Mouse (Mus musculus) midbrain, embryonic 16.5 days (tissue): ENCODE data around the gene Slc29a3. TPM values are rescaled to one million over a fixed set of nuclear protein-coding genes. Genes with fewer than 3 reads are reported as not detected.

ENCODE experiments used
- ATAC-seq: fragments of 200-750 bp; cut with Nextera tagmentation; 2 replicates; pipeline ENCODE4 v1.8.0; 2017; ENCODE audit warnings: moderate TSS enrichment
- H3K27ac ChIP-seq: fragments of 300-500 bp; sonication (generic); 2 replicates; pipeline ENCODE4 v1.5.1; 2014; ENCODE audit warnings: mild to moderate bottlenecking, low read length, mixed read lengths
- H3K27me3 ChIP-seq: fragments of 300-500 bp; sonication (generic); 2 replicates; pipeline ENCODE4 v1.6.1; 2014; ENCODE audit warnings: low read depth, low read length, mixed read lengths; ENCODE audit not compliant: control insufficient read depth, insufficient read depth
- H3K36me3 ChIP-seq: fragments of 300-500 bp; sonication (generic); 2 replicates; pipeline ENCODE4 v1.6.1; 2014; ENCODE audit warnings: mild to moderate bottlenecking, low read length, moderate library complexity, mixed read lengths; ENCODE audit not compliant: control insufficient read depth, insufficient read depth
- H3K4me1 ChIP-seq: fragments of 300-500 bp; sonication (generic); 2 replicates; pipeline ENCODE4 v1.6.1; 2014; ENCODE audit warnings: mild to moderate bottlenecking, low read length, mixed read lengths; ENCODE audit not compliant: control insufficient read depth, insufficient read depth
- H3K4me2 ChIP-seq: fragments of 300-500 bp; sonication (generic); 2 replicates; pipeline ENCODE4 v1.6.1; 2014; ENCODE audit warnings: mild to moderate bottlenecking, low read length, mixed read lengths
- H3K4me3 ChIP-seq: fragments of 300-500 bp; sonication (generic); 2 replicates; pipeline ENCODE4 v1.5.1; 2014; ENCODE audit warnings: low read depth, mild to moderate bottlenecking, low read length, moderate library complexity, mixed read lengths
- H3K9ac ChIP-seq: fragments of 300-500 bp; sonication (generic); 2 replicates; pipeline ENCODE4 v1.6.1; 2014; ENCODE audit warnings: low read depth, low read length, mixed read lengths
- H3K9me3 ChIP-seq: fragments of 300-500 bp; sonication (generic); replicated peaks from 2 replicates; pipeline ENCODE4 v1.6.1; 2014; ENCODE audit warnings: mild to moderate bottlenecking, low read length, mixed read lengths; ENCODE audit not compliant: control insufficient read depth, poor library complexity, severe bottlenecking
- WGBS: fragments of 180-500 bp; shearing (Covaris S2); extraction: QIAGEN DNeasy Blood & Tissue Kit; methylation state at CpG from one replicate; pipeline ENCODE4 v1.1.7; 2014; 5-methylcytosine and 5-hydroxymethylcytosine counted together
- polyA plus RNA-seq: library from polyadenylated mRNA; unstranded; fragments of >200 nt; fragmentation: Nextera tagmentation; extraction: Ambion mirVana; gene quantifications from 2 replicates; pipeline ENCODE4 v1.2.1, GENCODE M21; 2015

The Slc29a3 gene
- polyA plus RNA-seq, 1 experiment from 2014 or later: 10.3 TPM

DNA sequence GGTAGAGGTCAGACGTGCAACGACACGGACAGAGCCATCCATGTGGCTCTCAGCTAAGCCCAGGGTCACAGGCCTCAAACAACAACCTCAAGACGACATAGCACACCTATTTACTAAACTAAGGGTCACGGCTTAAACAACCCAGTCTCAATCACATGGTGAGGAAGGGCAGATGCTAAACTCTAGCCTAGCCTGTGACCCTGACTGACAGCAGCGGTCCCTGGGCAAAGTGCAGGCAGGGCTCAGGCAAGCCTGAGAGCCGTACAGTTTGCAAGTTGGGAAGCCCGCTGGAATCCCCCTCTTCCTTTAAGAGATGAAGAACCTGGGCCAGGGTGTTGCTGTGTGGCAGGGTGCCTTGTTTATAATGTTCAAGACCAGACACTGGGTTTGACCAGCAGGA, 42.2 kb upstream of the Slc29a3 start:
- ATAC-seq: no peak; the same call in 1 of the 2 replicates

DNA sequence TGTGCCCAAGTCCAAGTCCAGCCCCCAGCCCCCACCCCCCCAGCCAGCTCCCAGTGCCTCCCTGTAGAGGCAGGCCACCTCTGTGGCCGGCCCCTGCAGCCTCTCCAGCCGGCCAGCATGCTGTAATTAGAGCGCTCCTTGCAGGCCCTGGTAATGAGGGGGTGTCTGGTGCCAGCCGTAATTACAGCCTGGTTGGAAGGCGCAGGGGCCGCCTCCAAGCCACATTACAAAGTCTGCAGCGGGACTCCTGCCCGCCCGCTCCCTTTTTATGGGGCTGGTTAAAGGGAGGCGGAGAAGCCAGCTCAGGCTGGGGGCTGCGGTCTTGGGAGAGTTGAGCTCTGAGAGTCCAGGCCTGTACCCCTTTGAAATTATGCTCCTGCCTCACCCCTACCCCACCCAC, 41.8 kb upstream of the Slc29a3 start:
- no peak overlapping the region for H3K27ac ChIP-seq

More for the DNA sequence above, 42.2 kb upstream of the Slc29a3 start:
- Histone ChIP-seq H3K4me1 (no peaks in the 10 kb centered on the region), H3K4me3 (no peak overlapping the region), H3K27ac (no peak overlapping the region), H3K36me3 (no peaks in the 10 kb centered on the region), H3K9me3 (no peaks in the 10 kb centered on the region), H3K4me2 (no peak overlapping the region), H3K9ac (no peak overlapping the region), H3K27me3 (0 out of 2 replicates have a peak, but pooled peaks cover 3% of the 10 kb centered on the region)
- WGBS: 56% methylated on average over 8 of the region's 8 CpGs

DNA sequence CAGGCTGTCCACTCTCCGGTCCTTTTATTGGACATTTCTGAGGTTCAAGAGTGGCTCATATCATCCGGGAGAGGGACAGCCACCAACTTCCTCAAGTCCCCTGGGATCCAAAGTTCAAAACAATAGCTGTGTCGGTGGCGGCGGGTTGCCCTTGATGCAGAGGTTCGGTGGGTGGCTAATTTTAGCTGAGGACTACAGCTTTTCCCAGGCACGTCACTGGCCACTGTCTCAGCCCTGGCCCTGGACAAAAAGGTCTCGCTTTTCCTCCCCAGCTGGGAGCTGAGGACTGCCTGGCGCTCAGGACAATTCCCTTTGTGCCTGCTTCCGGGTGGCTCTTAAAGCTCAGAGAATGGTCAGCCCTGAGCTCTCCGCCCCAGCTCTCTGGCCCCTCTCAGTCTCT, 40.2 kb upstream of the Slc29a3 start:
- Histone ChIP-seq H3K27ac (no peak overlapping the region), H3K4me2 (no peak overlapping the region), H3K4me1 (no peaks in the 10 kb centered on the region), H3K4me3 (no peak overlapping the region), H3K9ac (no peak overlapping the region), H3K36me3 (no peaks in the 10 kb centered on the region), H3K9me3 (no peaks in the 10 kb centered on the region), H3K27me3 (0 out of 2 replicates have a peak, but pooled peaks cover 3% of the 10 kb centered on the region)
- no peak for ATAC-seq
- 17% methylated on average over 11 of the region's 11 CpGs for whole genome bisulfite sequencing

More for the DNA sequence above, 41.8 kb upstream of the Slc29a3 start:
- Histone ChIP-seq H3K27me3 (0 out of 2 replicates have a peak, but pooled peaks cover 3% of the 10 kb centered on the region), H3K9ac (no peak overlapping the region), H3K36me3 (no peaks in the 10 kb centered on the region), H3K9me3 (no peaks in the 10 kb centered on the region), H3K4me1 (no peaks in the 10 kb centered on the region), H3K4me2 (no peak overlapping the region), H3K4me3 (no peak overlapping the region)
- ATAC-seq: no peak; the same call in 1 of the 2 replicates
- 41% methylated on average over 11 of the region's 11 CpGs for whole genome bisulfite sequencing

DNA sequence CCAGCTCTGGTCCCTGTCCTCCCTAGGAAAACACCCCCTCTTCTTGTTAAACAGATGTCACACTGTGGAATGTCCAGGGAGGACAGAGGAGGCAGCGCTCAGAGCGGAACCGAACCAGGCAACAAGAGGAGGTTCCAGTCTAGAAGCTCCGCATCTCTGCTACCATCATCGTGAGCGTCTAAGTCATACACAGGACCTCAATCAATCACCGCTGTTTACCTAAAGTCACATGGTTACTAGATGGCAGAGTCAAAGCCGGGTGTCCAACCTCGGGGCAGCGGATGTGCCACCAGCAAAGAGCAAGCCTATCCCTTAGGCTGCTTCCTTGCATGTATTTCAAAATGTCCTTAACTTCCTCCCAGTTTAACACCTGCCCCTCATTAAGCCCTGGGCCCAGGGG, 39.8 kb upstream of the Slc29a3 start:
- 66% methylated on average over 10 of the region's 10 CpGs for WGBS

DNA sequence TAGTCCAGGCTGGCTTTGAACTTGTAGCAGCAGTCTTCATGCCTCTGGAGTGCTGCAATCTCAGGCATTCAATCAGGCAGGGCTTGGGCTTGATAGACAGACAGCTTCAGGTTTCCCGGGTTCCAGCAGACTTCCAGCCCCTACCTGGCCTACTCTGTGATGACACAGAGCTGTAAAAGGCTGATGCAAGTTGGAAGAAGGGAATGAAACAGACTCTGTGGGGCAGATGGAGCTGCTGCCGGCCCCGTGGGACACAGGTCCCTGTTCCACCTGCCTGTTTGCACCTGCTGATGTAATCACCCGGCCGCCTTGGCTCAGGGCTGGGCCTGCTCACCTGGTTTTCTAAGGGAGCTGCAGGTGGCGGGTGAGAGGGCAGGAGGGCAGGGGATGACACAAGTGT, 38.3 kb upstream of the Slc29a3 start:
- WGBS: 87% methylated on average over 6 of the region's 6 CpGs
- Histone ChIP-seq H3K4me3 (no peak overlapping the region), H3K9me3 (no peaks in the 10 kb centered on the region), H3K4me2 (no peak overlapping the region), H3K36me3 (no peaks in the 10 kb centered on the region), H3K4me1 (no peaks in the 10 kb centered on the region), H3K9ac (no peak overlapping the region), H3K27me3 (0 out of 2 replicates have a peak, but pooled peaks cover 3% of the 10 kb centered on the region), H3K27ac (no peak overlapping the region)
- no peak for ATAC-seq

More for the DNA sequence above, 39.8 kb upstream of the Slc29a3 start:
- Histone ChIP-seq H3K4me1 (no peaks in the 10 kb centered on the region), H3K9ac (no peak overlapping the region), H3K27me3 (0 out of 2 replicates have a peak, but pooled peaks cover 3% of the 10 kb centered on the region), H3K4me3 (no peak overlapping the region), H3K36me3 (no peaks in the 10 kb centered on the region), H3K4me2 (no peak overlapping the region), H3K9me3 (no peaks in the 10 kb centered on the region), H3K27ac (no peak overlapping the region)
- ATAC-seq: no peak

DNA sequence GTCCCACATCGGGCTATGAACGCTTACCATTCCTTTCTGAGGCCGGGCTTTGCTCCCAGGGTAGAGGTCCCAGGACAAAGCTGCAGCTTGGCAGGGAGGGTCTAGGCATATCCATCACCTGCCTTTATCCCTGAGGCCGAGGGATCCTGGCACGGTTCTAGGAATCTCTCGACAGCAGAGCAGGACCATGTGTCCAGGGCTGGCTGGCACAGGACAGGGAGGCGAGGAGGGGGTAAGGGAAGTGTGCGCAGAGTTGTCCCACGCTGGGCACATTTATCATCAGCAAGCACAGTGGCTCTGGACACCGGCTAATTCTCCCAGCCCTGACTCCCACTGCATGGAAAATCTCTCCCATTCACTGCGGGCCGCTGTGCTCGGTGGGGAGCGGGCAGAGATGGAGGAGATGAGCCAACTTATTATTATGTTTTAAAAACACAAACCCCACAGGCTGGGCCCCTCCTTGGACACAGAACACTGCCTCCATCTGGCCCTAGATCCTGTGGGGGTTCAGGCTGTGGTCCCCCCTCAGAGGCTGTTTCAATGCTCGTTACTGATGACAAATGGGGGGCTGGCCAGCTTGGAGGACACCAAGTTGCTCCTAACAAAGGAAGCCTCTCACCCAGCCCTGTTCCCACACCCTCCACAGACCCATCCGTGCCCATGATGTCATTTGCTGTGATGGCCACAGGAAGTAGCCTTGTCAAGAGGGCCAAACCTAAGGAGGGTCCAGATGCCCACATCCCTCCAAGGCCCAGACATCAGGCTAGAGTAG, 34.9 kb upstream of the Slc29a3 start:
- WGBS: 62% methylated on average over 16 of the region's 16 CpGs
- Histone ChIP-seq H3K9ac (no peak overlapping the region), H3K36me3 (no peaks in the 10 kb centered on the region), H3K27me3 (0 out of 2 replicates have a peak, but pooled peaks cover 3% of the 10 kb centered on the region), H3K27ac (no peak overlapping the region), H3K4me2 (no peak overlapping the region), H3K4me3 (no peak overlapping the region), H3K9me3 (no peaks in the 10 kb centered on the region), H3K4me1 (no peaks in the 10 kb centered on the region)
- ATAC-seq: 0 out of 2 replicates have a peak, but pooled peaks have one; percentile 40

DNA sequence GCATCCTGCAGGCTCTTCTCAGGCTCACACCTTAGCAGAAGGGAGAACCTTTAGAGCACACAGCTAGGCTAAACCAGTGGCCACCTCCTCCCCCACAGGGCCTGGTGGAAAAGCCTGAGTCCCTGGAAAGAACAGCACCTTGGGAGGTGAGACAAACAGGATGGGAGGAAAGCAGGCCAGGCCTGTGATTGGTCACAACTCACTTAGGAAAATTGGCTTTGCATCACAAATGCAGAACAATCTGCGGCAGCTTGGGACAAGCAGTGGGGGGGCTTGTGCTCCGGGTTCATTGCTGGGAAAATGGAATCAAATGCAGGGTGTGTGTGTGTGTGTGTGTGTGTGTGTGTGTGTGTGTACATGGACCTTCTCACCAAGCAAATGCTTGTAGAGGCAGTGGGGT, 31.0 kb upstream of the Slc29a3 start:
- Histone ChIP-seq H3K9ac (no peak overlapping the region), H3K4me1 (no peaks in the 10 kb centered on the region; the same call in 1 of the 2 replicates), H3K36me3 (no peaks in the 10 kb centered on the region), H3K9me3 (no peaks in the 10 kb centered on the region), H3K27ac (no peak overlapping the region), H3K27me3 (no peaks in the 10 kb centered on the region), H3K4me3 (no peak overlapping the region), H3K4me2 (no peak overlapping the region)
- ATAC-seq: no peak
- 26% methylated on average over 2 of the region's 2 CpGs for WGBS

DNA sequence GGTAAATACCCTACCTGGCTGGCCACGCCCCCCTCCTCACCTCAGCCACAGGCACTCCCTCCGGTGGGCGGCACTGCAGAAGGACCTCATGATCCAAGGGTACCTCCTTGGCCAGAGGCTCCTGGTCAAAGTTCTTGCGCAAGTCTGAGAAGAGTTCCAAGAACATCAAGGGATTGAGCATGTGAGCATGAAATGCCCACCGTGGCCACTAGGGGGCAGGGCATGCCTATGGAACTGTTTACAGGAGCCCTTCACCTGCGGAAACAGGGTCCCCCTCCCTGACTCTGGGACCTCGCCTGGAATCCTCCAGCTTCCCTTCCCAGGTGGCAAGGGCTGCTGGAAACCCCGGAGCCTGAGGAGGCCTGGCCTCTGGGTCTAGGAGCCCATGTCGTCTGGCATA, 27.0 kb upstream of the Slc29a3 start:
- Histone ChIP-seq H3K27ac (no peak overlapping the region), H3K4me3 (no peak overlapping the region), H3K9me3 (no peaks in the 10 kb centered on the region), H3K4me2 (peak overlapping the region; percentile 37), H3K4me1 (no peaks in the 10 kb centered on the region; the same call in 1 of the 2 replicates), H3K36me3 (no peaks in the 10 kb centered on the region), H3K9ac (no peak overlapping the region), H3K27me3 (no peaks in the 10 kb centered on the region)
- ATAC-seq: peak; percentile 63
- WGBS: 8% methylated on average over 9 of the region's 9 CpGs

DNA sequence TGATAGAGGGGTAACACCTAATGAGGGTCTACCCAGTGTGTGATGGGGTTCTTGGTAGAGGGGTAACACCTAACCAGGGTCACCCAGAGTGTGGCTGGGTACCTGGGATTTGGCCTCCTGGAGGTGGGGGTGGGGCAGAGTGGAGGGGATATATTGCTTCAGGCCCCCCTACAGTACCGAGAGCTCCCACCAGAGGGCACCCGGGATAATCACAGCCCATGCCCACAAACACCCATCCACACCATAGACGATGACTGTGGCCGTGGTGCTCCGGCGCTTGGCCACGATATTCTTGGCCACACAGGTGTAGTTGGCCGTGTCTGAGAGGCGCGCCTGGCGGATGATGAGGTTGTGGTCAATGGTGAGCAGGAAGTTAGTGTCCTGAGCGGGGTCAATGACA, 25.9 kb upstream of the Slc29a3 start:
- no peak overlapping the region for H3K9ac ChIP-seq
- H3K36me3 ChIP-seq: no peaks in the 10 kb centered on the region
- no peaks in the 10 kb centered on the region; the same call in 1 of the 2 replicates for H3K4me1 ChIP-seq
- H3K4me3 ChIP-seq: no peak overlapping the region
- 64% methylated on average over 12 of the region's 12 CpGs for WGBS
- H3K27ac ChIP-seq: no peak overlapping the region
- no peak overlapping the region for H3K4me2 ChIP-seq
- no peaks in the 10 kb centered on the region for H3K9me3 ChIP-seq
- H3K27me3 ChIP-seq: no peaks in the 10 kb centered on the region
- peak; percentile 25; the same call in 1 of the 2 replicates for ATAC-seq
